ENCODE assay signal across 9 mouse cellular contexts in genomic region chr15:78204053-78204847, GRCm38 (mm10). TPM values are rescaled to one million over a fixed set of nuclear protein-coding genes. Genes with fewer than 3 reads are reported as not detected.
DNase-seq lines count a peak whose midpoint lies in the region; ATAC-seq lines count a peak whose summit lies in the region.
"Had no signal": no experiment of that assay in that cellular context is flagged by ENCODE, and none has a peak within 500 bp of the region (broad histone marks: within the 10 kb centered on the region; RNA-seq: fewer than 3 reads in every experiment).

No protein-coding gene starts in this region.

- H3K27ac ChIP-seq in forebrain, embryonic 11.5 days (ENCODE audit: low read depth, low read length): no peak overlapping the region
- H3K27ac ChIP-seq in intestine, embryonic 14.5 days (ENCODE audit: low read depth): no peak overlapping the region
- H3K27ac ChIP-seq in limb, embryonic 15.5 days: no peak overlapping the region

- 0 out of 2 replicates have a peak, but pooled peaks have one; percentile 41 for ATAC-seq in cerebellum, adult (ENCODE audit: insufficient number of reproducible peaks, low FRiP score, low TSS enrichment)
- ATAC-seq in forebrain, embryonic 11.5 days (replicated peaks; ENCODE audit: low FRiP score): peak; percentile 55; the same call in 1 of the 2 replicates
- ATAC-seq in intestine, embryonic 14.5 days (replicated peaks; ENCODE audit: low FRiP score, low TSS enrichment, low read depth): no peak
- no peak for ATAC-seq in limb, embryonic 15.5 days (ENCODE audit: insufficient number of reproducible peaks, low FRiP score, low TSS enrichment, low read depth)
- no peak for ATAC-seq in megakaryocyte progenitor cell, adult 5-6 weeks (replicated peaks; ENCODE audit: poor library complexity)

- WGBS in forebrain, embryonic 11.5 days: 1% methylated on average over 41 of the region's 41 CpGs
- 4% methylated on average over 41 of the region's 41 CpGs for WGBS in intestine, embryonic 14.5 days
- WGBS in limb, embryonic 15.5 days: 3% methylated on average over 41 of the region's 41 CpGs

- H3K4me1 ChIP-seq in forebrain, embryonic 11.5 days (replicated peaks; ENCODE audit: control insufficient read depth, insufficient read depth, low read length): peaks cover 6% of the 10 kb centered on the region
- H3K4me1 ChIP-seq in intestine, embryonic 14.5 days (replicated peaks; ENCODE audit: control insufficient read depth, insufficient read depth, low read length): no peaks in the 10 kb centered on the region
- H3K4me1 ChIP-seq in limb, embryonic 15.5 days: peaks cover 8% of the 10 kb centered on the region

- peak overlapping the region; percentile 24 for H3K4me3 ChIP-seq in forebrain, embryonic 11.5 days (ENCODE audit: low read depth, low read length)
- H3K4me3 ChIP-seq in intestine, embryonic 14.5 days (ENCODE audit: low read depth, low read length): peak overlapping the region; percentile 23
- H3K4me3 ChIP-seq in limb, embryonic 15.5 days: peak overlapping the region; percentile 31

- peak overlapping the region; percentile 69 for H3K4me2 ChIP-seq in forebrain, embryonic 11.5 days (ENCODE audit: low read depth, low read length, severe bottlenecking)
- peak overlapping the region; percentile 45 for H3K4me2 ChIP-seq in intestine, embryonic 14.5 days (ENCODE audit: low read length)
- H3K4me2 ChIP-seq in limb, embryonic 15.5 days: peak overlapping the region; percentile 55

- DNase-seq in ovary, postnatal 36 days (ENCODE audit: low spot score): peak; percentile 47
- no peak for DNase-seq in ovary, postnatal 14 days (ENCODE audit: low spot score)
- DNase-seq in forebrain, embryonic 11.5 days (ENCODE audit: low spot score): peak; percentile 75
- peak; percentile 72 for DNase-seq in intestine, embryonic 14.5 days (ENCODE audit: low spot score)
- peak; percentile 63 for DNase-seq in retina, embryonic 14.5 days (ENCODE audit: low spot score)

- H3K9ac ChIP-seq in forebrain, embryonic 11.5 days (ENCODE audit: low read length): peak overlapping the region; percentile 23; the same call in 1 of the 2 replicates
- no peak overlapping the region for H3K9ac ChIP-seq in intestine, embryonic 14.5 days (ENCODE audit: low read length)
- 0 out of 2 replicates have a peak overlapping the region, but pooled peaks have one; percentile 2 for H3K9ac ChIP-seq in limb, embryonic 15.5 days

- H3K9me3 ChIP-seq in forebrain, embryonic 11.5 days (ENCODE audit: control insufficient read depth, low read length): no peaks in the 10 kb centered on the region
- no peaks in the 10 kb centered on the region for H3K9me3 ChIP-seq in intestine, embryonic 14.5 days (ENCODE audit: control insufficient read depth, low read length)
- no peaks in the 10 kb centered on the region for H3K9me3 ChIP-seq in limb, embryonic 15.5 days

- H3K27me3 ChIP-seq in forebrain, embryonic 11.5 days (ENCODE audit: control insufficient read depth, insufficient read depth, low read length): peaks cover 27% of the 10 kb centered on the region
- peaks cover 36% of the 10 kb centered on the region for H3K27me3 ChIP-seq in intestine, embryonic 14.5 days (replicated peaks; ENCODE audit: control insufficient read depth, insufficient read depth, low read length)
- H3K27me3 ChIP-seq in limb, embryonic 15.5 days: peaks cover 50% of the 10 kb centered on the region

- no peaks in the 10 kb centered on the region for H3K36me3 ChIP-seq in forebrain, embryonic 11.5 days (ENCODE audit: control insufficient read depth, insufficient read depth, low read length)
- H3K36me3 ChIP-seq in intestine, embryonic 14.5 days (ENCODE audit: control insufficient read depth, insufficient read depth, low read length): no peaks in the 10 kb centered on the region
- H3K36me3 ChIP-seq in limb, embryonic 15.5 days: no peaks in the 10 kb centered on the region

RNA-seq across cellular contexts. Expression of gene Pvalb, which starts 1.9 kb away (rescaled TPM):
- polyA plus RNA-seq in forebrain, embryonic 11.5 days (2014; fragmentation: Nextera tagmentation; extraction: Ambion mirVana): not detected in 2 replicates
- polyA plus RNA-seq in intestine, embryonic 14.5 days (2014; fragmentation: Nextera tagmentation; extraction: Ambion mirVana): not detected in 2 replicates
- 0.15 and 0.48 TPM in 2 replicates for polyA plus RNA-seq in limb, embryonic 15.5 days (2015; fragmentation: Nextera tagmentation; extraction: Ambion mirVana)
- not detected in 2 replicates for total RNA-seq in megakaryocyte progenitor cell, adult 5-6 weeks (2015)
- total RNA-seq in megakaryocyte progenitor cell, adult 5-6 weeks (2017): not detected in 2 replicates
- polyA plus RNA-seq: liver, embryonic 16.5 days had no signal

RNA-seq across cellular contexts. Expression of gene Ift27, which starts 30.3 kb away (rescaled TPM):
- polyA plus RNA-seq in forebrain, embryonic 11.5 days (2014; fragmentation: Nextera tagmentation; extraction: Ambion mirVana): 142 and 145 TPM in 2 replicates
- polyA plus RNA-seq in intestine, embryonic 14.5 days (2014; fragmentation: Nextera tagmentation; extraction: Ambion mirVana): 82.9 and 83.3 TPM in 2 replicates
- polyA plus RNA-seq in limb, embryonic 15.5 days (2015; fragmentation: Nextera tagmentation; extraction: Ambion mirVana): 75.7 and 83.1 TPM in 2 replicates
- 45.1 and 48.6 TPM in 2 replicates for total RNA-seq in megakaryocyte progenitor cell, adult 5-6 weeks (2015)
- total RNA-seq in megakaryocyte progenitor cell, adult 5-6 weeks (2017): 9.7 and 16.5 TPM in 2 replicates

RNA-seq across cellular contexts. Expression of gene Ncf4, which starts 40.4 kb away (rescaled TPM):
- polyA plus RNA-seq in forebrain, embryonic 11.5 days (2014; fragmentation: Nextera tagmentation; extraction: Ambion mirVana): 4.7 and 8.2 TPM in 2 replicates
- polyA plus RNA-seq in intestine, embryonic 14.5 days (2014; fragmentation: Nextera tagmentation; extraction: Ambion mirVana): 3.7 and 4.1 TPM in 2 replicates
- polyA plus RNA-seq in limb, embryonic 15.5 days (2015; fragmentation: Nextera tagmentation; extraction: Ambion mirVana): 3.2 and 7.2 TPM in 2 replicates
- total RNA-seq in megakaryocyte progenitor cell, adult 5-6 weeks (2015): 128 and 151 TPM in 2 replicates
- total RNA-seq in megakaryocyte progenitor cell, adult 5-6 weeks (2017): 77.4 and 119 TPM in 2 replicates

Comparison
In these comparisons a context has a peak if more than half of its experiments do, and no peak if none do; other contexts are left out.
1. ATAC-seq: peak in cerebellum, adult (single experiment) and forebrain, embryonic 11.5 days (single experiment); none in intestine, embryonic 14.5 days (single experiment), limb, embryonic 15.5 days (single experiment) and megakaryocyte progenitor cell, adult 5-6 weeks (single experiment).
2. Peak in every context shown above with its lines, with median percentiles within 50 percentile points of each other: H3K4me2 ChIP-seq and H3K4me3 ChIP-seq.